Mouse (Mus musculus) liver, embryonic 13.5 days (tissue): ENCODE measurements around the gene Cideb. TPM values are rescaled to one million over a fixed set of nuclear protein-coding genes. Genes with fewer than 3 reads are reported as not detected.

Experiments
- ATAC-seq: fragments of 200-750 bp; cut with Nextera tagmentation; 2 replicates; pipeline ENCODE4 v1.8.0; 2017; ENCODE audit warnings: low read depth, mild to moderate bottlenecking, moderate number of reproducible peaks, moderate library complexity
- DNase-seq: peaks from one replicate; pipeline ENCODE4 v3.0.0; 2022
- H3K27ac ChIP-seq: fragments of 300-500 bp; sonication (generic); 2 replicates; pipeline ENCODE4 v1.5.1; 2015; ENCODE audit warnings: moderate library complexity, mild to moderate bottlenecking, inconsistent platforms
- H3K27me3 ChIP-seq: fragments of 300-500 bp; sonication (generic); 2 replicates; pipeline ENCODE4 v1.6.1; 2015; ENCODE audit warnings: mild to moderate bottlenecking, inconsistent platforms
- H3K36me3 ChIP-seq: fragments of 300-500 bp; sonication (generic); 2 replicates; pipeline ENCODE4 v1.6.1; 2015; ENCODE audit warnings: mild to moderate bottlenecking, inconsistent platforms
- H3K4me1 ChIP-seq: fragments of 300-500 bp; sonication (generic); replicated peaks from 2 replicates; pipeline ENCODE4 v1.6.1; 2015; ENCODE audit warnings: inconsistent platforms
- H3K4me2 ChIP-seq: fragments of 300-500 bp; sonication (generic); 2 replicates; pipeline ENCODE4 v1.6.1; 2015; ENCODE audit warnings: inconsistent platforms, mild to moderate bottlenecking, moderate library complexity
- H3K4me3 ChIP-seq: fragments of 300-500 bp; sonication (generic); replicated peaks from 2 replicates; pipeline ENCODE4 v1.5.1; 2015; ENCODE audit warnings: mild to moderate bottlenecking, inconsistent platforms
- H3K9ac ChIP-seq: fragments of 300-500 bp; sonication (generic); 2 replicates; pipeline ENCODE4 v1.6.1; 2015; ENCODE audit warnings: mild to moderate bottlenecking, inconsistent platforms
- H3K9me3 ChIP-seq: fragments of 300-500 bp; sonication (generic); replicated peaks from 2 replicates; pipeline ENCODE4 v1.6.1; 2016; ENCODE audit warnings: inconsistent platforms
- WGBS: fragments of 180-500 bp; shearing (Covaris S2); methylation state at CpG from one replicate; pipeline ENCODE4 v1.1.7; 2015; ENCODE audit not compliant: insufficient replicate concordance; 5-methylcytosine and 5-hydroxymethylcytosine counted together
- polyA plus RNA-seq: library from polyadenylated mRNA; unstranded; fragments of >200 nt; fragmentation: Nextera tagmentation; extraction: Ambion mirVana; gene quantifications from 2 replicates; pipeline ENCODE4 v1.2.1, GENCODE M21; 2015

Gene Cideb
- polyA plus RNA-seq, 1 experiment from 2014 or later, result 21.1 TPM

DNA sequence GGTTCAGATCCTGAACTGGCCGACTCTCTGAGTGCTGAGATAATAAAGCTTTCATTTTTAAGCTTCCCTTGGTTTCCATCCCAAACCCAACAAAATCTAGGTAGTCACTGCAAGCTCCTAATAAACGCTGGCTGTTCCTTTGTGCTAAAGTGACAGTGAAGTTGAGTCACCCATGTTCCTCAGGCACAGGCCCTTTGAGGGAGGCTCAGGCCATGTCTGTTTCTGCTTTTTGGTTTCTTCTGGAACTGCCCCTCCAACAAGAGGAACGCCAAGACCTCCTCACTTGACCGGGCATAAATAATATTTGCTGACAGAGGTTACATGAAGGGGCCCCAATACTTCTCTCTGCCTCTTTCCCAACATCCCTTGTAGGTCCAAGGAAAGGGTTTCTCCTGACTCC lies 22.5 kb downstream of the Cideb start:
- ATAC-seq, result no peak
- DNase-seq, result no peak
- H3K27me3 ChIP-seq, result 0 out of 2 replicates have a peak, but pooled peaks cover 5% of the 10 kb centered on the region
- no peak overlapping the region for H3K9ac ChIP-seq
- H3K9me3 ChIP-seq, result no peaks in the 10 kb centered on the region
- H3K4me1 ChIP-seq, result 0 out of 2 replicates have a peak, but pooled peaks cover 3% of the 10 kb centered on the region
- peaks cover 22% of the 10 kb centered on the region for H3K36me3 ChIP-seq
- no peak overlapping the region for H3K4me3 ChIP-seq
- H3K4me2 ChIP-seq, result no peak overlapping the region
- H3K27ac ChIP-seq, result no peak overlapping the region
- WGBS, result 63% methylated on average over 4 of the region's 4 CpGs

DNA sequence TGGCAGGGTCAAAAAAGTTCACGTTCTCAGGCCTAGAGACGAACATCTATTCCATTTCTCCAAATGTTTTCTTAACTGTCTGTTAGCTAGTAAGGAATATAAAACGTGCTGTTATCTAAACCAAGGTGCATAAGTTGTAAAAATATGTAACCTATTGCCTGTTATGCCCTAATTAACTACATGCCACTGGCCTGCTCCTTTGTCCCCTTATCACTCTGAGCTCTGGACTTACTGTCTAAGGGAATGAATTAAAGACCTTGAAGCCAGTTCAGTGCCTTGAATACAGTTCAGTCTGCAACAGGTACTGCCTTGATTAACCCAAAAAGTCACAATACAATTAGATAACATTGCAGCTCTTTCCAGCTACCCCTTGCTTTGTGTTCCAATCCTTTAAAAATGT lies 22.9 kb downstream of the Cideb start:
- no peak overlapping the region for H3K4me2 ChIP-seq
- no peak for DNase-seq
- 0 out of 2 replicates have a peak, but pooled peaks cover 7% of the 10 kb centered on the region for H3K4me1 ChIP-seq
- no peak overlapping the region for H3K27ac ChIP-seq
- whole genome bisulfite sequencing, result 61% methylated on average over 3 of the region's 3 CpGs
- H3K9ac ChIP-seq, result no peak overlapping the region
- 0 out of 2 replicates have a peak, but pooled peaks cover 5% of the 10 kb centered on the region for H3K27me3 ChIP-seq
- H3K9me3 ChIP-seq, result no peaks in the 10 kb centered on the region
- H3K4me3 ChIP-seq, result no peak overlapping the region
- ATAC-seq, result no peak
- H3K36me3 ChIP-seq, result peaks cover 18% of the 10 kb centered on the region

DNA sequence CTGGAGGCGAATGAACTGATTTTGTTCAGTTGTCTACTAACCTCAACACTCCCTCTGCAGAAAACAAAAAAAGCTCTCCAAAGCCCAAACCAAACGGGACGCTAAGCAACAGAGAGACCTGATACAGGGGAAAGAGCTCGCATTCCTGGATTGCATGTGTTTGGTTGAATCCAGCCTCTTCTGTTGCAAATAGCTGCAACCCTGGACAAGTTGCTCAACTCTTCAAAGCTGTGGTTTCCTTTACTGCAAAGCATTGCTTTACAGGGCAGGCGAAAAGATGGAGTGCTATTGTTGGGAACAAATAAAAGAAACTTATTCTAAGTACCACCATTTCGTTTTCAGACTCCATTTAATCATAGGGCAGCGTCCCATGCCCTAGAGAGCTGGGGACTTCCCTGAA lies 23.4 kb downstream of the Cideb start:
- Histone ChIP-seq H3K4me2 (no peak overlapping the region), H3K27ac (no peak overlapping the region), H3K27me3 (0 out of 2 replicates have a peak, but pooled peaks cover 5% of the 10 kb centered on the region), H3K36me3 (peaks cover 13% of the 10 kb centered on the region), H3K9me3 (no peaks in the 10 kb centered on the region), H3K4me1 (0 out of 2 replicates have a peak, but pooled peaks cover 7% of the 10 kb centered on the region), H3K4me3 (no peak overlapping the region), H3K9ac (no peak overlapping the region)
- DNase-seq, result no peak
- WGBS, result 62% methylated on average over 7 of the region's 7 CpGs
- no peak for ATAC-seq

DNA sequence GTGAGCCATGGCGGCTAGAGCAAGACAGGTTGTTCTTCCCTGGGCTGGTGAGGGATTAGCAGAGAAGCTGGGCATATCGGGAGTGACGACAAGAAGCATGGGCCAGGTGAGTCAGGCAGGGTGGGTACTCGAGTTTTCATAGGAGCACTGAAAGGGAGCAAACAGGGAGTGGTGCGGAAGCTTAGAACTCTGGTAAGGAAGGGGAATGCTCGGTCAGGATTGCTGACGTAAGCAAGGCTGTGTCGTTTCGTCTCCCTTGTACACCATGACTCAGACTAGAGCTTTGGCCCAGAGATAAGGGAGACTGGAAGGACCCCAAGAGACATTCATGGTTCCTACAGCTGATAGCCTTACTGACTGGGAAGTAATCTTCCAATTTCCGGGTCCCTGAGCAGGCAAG lies 24.4 kb downstream of the Cideb start:
- no peaks in the 10 kb centered on the region for H3K9me3 ChIP-seq
- no peak overlapping the region for H3K4me3 ChIP-seq
- 0 out of 2 replicates have a peak, but pooled peaks cover 7% of the 10 kb centered on the region for H3K4me1 ChIP-seq
- ATAC-seq (no peak), DNase-seq (no peak)
- H3K27me3 ChIP-seq, result 0 out of 2 replicates have a peak, but pooled peaks cover 9% of the 10 kb centered on the region
- H3K9ac ChIP-seq, result no peak overlapping the region
- WGBS, result 56% methylated on average over 10 of the region's 10 CpGs
- H3K36me3 ChIP-seq, result peaks cover 7% of the 10 kb centered on the region
- no peak overlapping the region for H3K27ac ChIP-seq
- H3K4me2 ChIP-seq, result no peak overlapping the region

DNA sequence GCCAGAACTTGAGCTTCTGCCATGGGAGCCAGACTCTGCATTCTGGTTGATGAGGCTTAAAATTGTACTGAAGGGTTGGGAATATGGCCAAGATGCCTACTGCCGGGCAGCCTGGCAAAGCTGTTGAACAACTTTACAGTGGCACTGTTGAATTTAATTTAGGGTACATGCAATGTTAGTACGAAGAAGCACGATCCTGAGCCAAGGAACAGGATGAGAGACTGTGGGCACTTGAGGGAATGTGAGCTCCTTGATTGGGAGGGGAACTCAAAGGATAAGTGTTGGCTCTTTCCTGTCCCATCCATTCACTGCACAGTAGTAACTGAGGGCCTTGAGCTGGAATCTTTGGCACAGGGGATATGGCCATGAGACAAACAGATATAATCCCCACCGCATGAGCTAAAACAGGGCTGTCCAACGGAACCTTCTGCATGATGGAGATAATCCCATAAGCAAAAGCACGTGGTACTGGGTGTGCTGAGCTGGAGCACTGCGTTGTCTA lies 27.7 kb downstream of the Cideb start:
- 0 out of 2 replicates have a peak, but pooled peaks cover 12% of the 10 kb centered on the region for H3K4me1 ChIP-seq
- 59% methylated on average over 7 of the region's 7 CpGs for WGBS
- H3K4me3 ChIP-seq, result no peak overlapping the region
- no peaks in the 10 kb centered on the region for H3K36me3 ChIP-seq
- no peak overlapping the region for H3K9ac ChIP-seq
- ATAC-seq, result 0 out of 2 replicates have a peak, but pooled peaks have one; percentile 39
- no peak overlapping the region for H3K27ac ChIP-seq
- no peaks in the 10 kb centered on the region for H3K9me3 ChIP-seq
- DNase-seq, result no peak
- H3K4me2 ChIP-seq, result no peak overlapping the region
- 0 out of 2 replicates have a peak, but pooled peaks cover 9% of the 10 kb centered on the region for H3K27me3 ChIP-seq

DNA sequence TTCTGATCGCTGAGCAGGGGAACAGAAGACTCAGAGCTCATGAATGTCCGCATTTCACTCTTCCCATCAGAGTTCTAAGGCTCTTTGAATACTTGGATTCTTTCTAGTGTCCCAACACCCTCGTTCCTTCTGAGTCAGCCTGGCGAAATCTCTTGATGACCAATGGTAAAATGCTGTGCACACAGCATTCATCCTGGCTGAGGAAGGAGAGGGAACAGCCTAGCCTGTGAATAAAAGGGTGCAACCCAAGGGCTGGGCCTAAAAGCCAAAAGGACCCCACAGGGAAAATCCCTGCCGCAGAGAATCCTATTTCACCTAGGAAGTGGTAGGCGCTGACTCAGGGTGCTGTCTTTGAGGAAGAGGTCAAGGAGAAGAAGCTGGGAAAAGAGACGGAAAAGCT lies 28.1 kb downstream of the Cideb start:
- H3K36me3 ChIP-seq, result no peaks in the 10 kb centered on the region
- H3K27ac ChIP-seq, result no peak overlapping the region
- H3K9ac ChIP-seq, result no peak overlapping the region
- no peak overlapping the region for H3K4me2 ChIP-seq
- DNase-seq, result no peak
- H3K9me3 ChIP-seq, result no peaks in the 10 kb centered on the region
- 0 out of 2 replicates have a peak, but pooled peaks cover 12% of the 10 kb centered on the region for H3K4me1 ChIP-seq
- ATAC-seq, result no peak
- 0 out of 2 replicates have a peak, but pooled peaks cover 9% of the 10 kb centered on the region for H3K27me3 ChIP-seq
- H3K4me3 ChIP-seq, result no peak overlapping the region
- 67% methylated on average over 7 of the region's 7 CpGs for WGBS

DNA sequence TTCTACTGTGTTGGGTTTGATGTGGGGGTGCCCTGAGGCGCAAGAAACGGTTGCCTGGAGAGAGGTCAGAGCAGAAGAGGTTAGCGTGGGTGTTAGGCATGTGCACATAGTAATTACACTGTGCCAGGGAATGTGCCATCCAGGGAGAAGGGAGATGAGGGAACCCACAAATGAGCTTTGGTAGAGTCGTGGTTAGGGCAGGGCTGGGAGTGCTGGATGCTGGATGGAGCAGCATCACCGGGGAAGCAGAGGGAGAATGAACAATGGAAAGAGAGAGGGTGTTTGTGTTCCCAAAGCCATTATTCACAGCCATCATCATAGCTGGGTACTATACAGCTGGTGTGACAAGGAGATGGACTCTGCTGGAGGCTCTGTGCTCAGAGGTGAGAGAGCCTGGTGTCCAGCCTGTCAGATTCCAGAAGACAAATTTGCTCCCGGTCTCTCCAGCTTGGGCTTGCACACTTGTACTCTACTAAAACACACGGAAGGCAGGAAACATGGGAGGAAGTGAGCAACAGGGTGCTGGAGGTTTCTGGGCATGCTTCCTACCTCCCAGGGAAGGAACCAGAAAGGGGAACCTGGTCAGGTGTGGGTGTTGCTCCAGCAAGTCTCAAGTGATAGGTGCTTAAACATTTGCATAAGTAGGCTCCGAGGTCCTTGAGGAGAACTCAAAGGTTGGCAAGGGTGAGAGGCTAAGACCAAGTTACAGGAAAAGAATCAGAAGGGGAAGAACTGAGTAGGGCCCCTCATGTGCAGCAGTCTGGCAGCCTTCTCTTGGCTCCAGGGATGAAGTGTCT lies 30.2 kb downstream of the Cideb start:
- WGBS, result 52% methylated on average over 8 of the region's 8 CpGs
- Histone ChIP-seq H3K27ac (no peak overlapping the region), H3K4me2 (no peak overlapping the region), H3K36me3 (no peaks in the 10 kb centered on the region), H3K9me3 (no peaks in the 10 kb centered on the region), H3K4me3 (no peak overlapping the region), H3K4me1 (peaks cover 30% of the 10 kb centered on the region), H3K27me3 (0 out of 2 replicates have a peak, but pooled peaks cover 7% of the 10 kb centered on the region), H3K9ac (no peak overlapping the region)
- DNase-seq (no peak), ATAC-seq (no peak)

DNA sequence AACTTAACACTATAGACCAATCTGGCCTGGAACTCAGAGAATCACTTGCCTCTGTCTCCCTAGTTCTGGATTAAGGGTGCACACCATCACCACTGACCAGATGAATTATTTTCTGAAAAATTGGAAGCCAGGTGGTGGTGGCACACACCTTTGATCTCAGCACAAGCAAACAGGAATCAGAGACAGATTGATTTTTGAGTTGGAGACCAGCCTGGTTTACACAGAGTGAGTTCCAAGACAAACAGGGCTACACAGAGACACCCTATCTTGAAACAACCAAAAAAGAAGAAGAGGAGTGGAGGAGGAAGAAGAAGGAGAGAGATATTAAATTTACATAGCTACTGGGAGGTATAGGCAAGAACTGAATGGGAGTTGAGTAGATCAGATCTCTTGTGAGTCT lies 32.0 kb downstream of the Cideb start:
- Histone ChIP-seq H3K27me3 (0 out of 2 replicates have a peak, but pooled peaks cover 4% of the 10 kb centered on the region), H3K9ac (no peak overlapping the region), H3K27ac (no peak overlapping the region), H3K36me3 (no peaks in the 10 kb centered on the region), H3K4me2 (no peak overlapping the region), H3K9me3 (no peaks in the 10 kb centered on the region), H3K4me3 (no peak overlapping the region), H3K4me1 (peaks cover 45% of the 10 kb centered on the region)
- ATAC-seq, result no peak
- no peak for DNase-seq

DNA sequence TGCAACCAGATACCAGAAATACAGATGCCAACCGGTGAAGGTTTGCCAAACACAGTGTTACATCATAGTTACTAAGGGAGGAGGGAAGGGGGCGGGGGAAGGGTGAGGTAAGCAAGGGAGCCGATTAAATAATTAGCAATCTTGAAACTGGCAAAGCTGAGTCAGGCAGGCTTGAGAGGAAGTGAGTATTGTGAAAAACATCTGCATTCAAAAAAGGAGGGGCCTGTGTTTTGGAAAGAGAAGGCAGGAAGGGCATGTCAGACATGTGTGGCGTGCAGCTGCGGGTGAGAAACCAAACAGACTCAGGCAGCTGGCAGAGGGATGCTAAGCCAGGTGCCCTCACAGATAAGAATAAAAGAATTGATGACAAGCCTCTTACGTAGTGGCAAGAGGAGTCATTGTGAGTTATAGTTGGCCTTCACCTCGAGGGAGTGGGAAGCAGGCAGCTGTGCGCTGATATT lies 33.8 kb downstream of the Cideb start:
- no peak overlapping the region for H3K27ac ChIP-seq
- H3K9ac ChIP-seq, result no peak overlapping the region; the same call in 1 of the 2 replicates
- ATAC-seq, result no peak
- DNase-seq, result no peak
- H3K9me3 ChIP-seq, result no peaks in the 10 kb centered on the region
- H3K4me2 ChIP-seq, result no peak overlapping the region
- H3K4me3 ChIP-seq, result no peak overlapping the region
- H3K36me3 ChIP-seq, result peaks cover 6% of the 10 kb centered on the region; the same call in 1 of the 2 replicates
- peaks cover 46% of the 10 kb centered on the region for H3K4me1 ChIP-seq
- no peaks in the 10 kb centered on the region for H3K27me3 ChIP-seq
- WGBS, result 29% methylated on average over 8 of the region's 8 CpGs

DNA sequence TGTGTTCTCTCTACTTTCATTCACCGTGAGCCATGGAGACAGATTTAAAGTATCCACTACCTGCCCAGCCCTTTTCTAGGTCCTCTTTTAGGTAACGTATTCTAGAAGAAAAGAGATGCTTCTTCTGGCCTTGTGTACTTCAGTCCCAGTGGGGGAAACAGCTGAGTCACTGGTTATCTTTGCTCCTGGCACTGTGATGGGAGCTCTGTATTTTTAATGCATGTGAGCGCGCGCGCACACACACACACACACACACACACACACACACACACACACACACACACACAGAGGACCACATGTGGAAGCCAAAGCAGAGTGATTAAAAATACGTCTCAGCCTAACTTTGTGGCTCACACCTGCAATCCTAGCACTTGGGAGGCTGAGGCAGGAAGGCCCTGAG lies 34.8 kb downstream of the Cideb start:
- no peak overlapping the region for H3K4me3 ChIP-seq
- H3K9ac ChIP-seq, result no peak overlapping the region
- no peaks in the 10 kb centered on the region for H3K9me3 ChIP-seq
- no peaks in the 10 kb centered on the region for H3K27me3 ChIP-seq
- peak overlapping the region; percentile 62 for H3K27ac ChIP-seq
- H3K4me1 ChIP-seq, result peaks cover 43% of the 10 kb centered on the region
- ATAC-seq (no peak), DNase-seq (no peak)
- no peak overlapping the region for H3K4me2 ChIP-seq
- 76% methylated on average over 7 of the region's 7 CpGs for whole genome bisulfite sequencing
- peaks cover 13% of the 10 kb centered on the region for H3K36me3 ChIP-seq

DNA sequence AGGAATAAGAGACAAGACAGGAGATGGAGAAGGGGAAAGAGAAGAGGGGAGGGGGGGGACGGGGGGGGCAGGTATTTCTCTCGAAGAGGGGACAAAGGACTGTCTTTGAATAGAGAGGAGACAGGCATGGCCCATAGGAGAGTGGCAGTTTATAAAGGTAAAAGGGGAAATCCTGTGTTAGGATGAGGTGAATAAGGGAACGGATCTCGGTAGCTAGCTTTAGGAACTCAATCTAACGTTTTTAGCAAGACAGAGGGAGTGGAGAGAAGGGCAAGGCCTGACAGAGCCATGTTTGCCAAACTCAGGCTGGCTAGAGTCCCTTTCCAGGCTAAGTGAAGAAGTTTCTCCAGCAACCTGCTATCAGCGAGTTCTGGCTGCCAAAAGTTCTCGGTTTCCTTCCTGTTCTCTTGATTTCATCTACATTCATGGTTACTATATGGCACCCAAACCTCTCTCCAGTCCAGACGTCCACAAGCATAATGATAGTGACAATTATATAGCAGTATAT lies 35.8 kb downstream of the Cideb start:
- Histone ChIP-seq H3K9me3 (no peaks in the 10 kb centered on the region), H3K4me1 (peaks cover 41% of the 10 kb centered on the region), H3K4me2 (peak overlapping the region; percentile 89), H3K36me3 (peaks cover 19% of the 10 kb centered on the region), H3K4me3 (peak overlapping the region; percentile 81), H3K27me3 (no peaks in the 10 kb centered on the region), H3K27ac (peak overlapping the region; percentile 62), H3K9ac (peak overlapping the region; percentile 80)
- ATAC-seq (peak; percentile 5; the same call in 1 of the 2 replicates), DNase-seq (no peak)
- WGBS, result 26% methylated on average over 8 of the region's 8 CpGs
